Mouse (Mus musculus) embryo, embryonic 9.5 days (tissue): ENCODE results near the gene Pde6c.
A peak's percentile ranks its signal among the peaks of the same experiment; 100 is the strongest.

Experiments used
- DNase-seq: peaks from one replicate; pipeline ENCODE4 v3.0.0-alpha.2; 2017; ENCODE audit errors: extremely low spot score

The Pde6c gene

DNA sequence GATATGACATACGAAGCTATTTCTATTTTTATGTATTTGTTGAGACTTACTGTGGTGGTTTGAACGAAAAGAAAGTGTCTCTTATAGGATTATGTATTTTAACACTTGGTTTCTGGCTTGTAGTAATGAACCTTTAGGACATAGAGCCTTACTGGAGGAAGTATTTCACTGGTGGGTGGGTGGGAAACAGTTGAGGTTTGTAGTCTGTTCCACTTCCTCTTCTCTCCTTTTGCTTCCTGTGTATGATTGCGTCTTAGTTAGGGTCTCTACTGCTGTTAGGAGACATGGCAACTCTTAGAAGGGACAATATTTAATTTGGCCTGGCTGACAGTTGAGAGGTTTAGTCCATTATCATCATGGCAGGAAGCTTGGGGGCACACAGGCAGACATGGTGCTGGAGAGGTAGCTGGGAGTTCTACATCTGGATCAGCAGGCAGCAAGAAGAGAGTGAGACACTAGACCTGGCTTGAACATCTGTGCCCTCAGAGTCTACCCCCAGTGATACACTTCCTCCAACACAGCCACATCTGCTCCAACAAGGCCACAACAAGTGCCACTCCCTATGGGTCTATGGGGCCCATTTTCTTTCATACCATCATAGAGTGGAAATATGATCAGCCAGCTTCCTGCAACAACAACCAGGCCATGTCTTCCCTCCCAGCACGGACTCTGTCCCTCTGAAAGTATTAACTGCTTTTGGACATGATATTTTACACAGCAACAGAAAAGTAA, 11.1 kb downstream of the Pde6c start:
- no peak for DNase-seq

DNA sequence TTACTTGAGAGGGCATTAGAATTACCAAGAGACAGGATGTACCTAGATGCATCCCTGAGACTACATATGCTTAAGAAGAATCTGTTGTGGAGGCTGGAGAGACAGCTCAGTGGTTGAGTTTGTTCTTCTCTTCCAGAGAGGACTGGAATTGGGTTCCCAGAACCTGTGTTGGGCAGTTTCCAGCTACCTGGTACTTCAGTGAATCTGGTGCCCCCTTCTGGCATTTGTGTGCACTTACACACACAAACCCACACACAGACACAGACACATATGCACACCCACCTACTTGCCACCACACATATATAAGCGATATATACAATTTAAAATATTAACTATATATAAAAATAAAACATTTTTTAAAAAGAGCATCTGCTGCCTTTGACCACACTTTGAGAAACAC, 23.7 kb downstream of the Pde6c start:
- DNase-seq, result no peak

DNA sequence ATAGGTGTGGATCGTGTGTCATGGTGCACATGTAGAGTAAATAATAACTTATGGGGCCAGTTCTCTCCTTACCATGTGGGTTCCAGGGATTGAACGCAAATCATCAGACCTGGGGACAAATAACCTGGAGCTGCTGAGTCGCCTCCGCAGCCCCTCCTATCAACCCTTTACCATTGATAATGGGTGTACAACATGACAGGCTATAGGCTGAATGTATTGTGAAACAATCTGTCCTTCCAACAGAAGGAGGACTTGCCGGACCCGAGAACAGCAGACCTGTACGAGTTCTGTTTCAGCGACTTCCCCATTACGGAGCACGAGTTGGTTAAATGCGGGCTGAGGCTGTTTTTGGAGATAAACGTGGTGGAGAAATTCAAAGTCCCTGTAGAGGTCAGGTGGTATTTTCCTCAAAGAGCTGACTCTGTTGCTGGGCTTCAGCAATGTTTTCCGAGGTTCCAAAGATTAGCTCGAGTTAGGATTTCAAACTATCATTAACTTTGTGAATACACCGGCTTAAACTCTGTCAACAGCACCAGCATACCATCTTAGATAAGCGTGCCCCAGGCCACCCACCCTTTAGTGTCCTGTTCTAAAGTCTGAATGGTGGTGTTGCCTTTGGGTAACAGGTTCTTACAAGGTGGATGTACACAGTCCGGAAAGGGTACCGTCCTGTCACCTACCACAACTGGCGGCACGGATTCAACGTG, 29.2 kb downstream of the Pde6c start:
- no peak for DNase-seq

DNA sequence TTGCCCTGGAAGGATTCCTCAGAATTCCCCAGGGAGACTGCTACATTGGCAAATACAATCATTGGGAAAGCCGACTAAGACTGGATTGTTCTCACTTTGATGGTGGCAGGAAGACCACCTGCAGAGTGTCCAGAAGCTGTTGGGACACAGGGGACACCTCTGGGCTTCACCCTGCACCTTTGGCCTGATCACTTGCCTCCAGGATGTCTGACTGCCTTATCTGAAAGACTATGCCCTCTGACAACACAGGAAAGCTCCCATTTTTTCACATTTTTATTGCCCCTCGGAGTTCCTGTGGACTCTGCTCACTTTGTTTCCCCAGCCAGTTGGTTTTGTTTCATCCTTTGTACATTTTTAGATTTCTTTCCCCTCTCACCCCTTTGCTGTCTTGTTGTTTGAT, 32.1 kb downstream of the Pde6c start:
- no peak for DNase-seq

DNA sequence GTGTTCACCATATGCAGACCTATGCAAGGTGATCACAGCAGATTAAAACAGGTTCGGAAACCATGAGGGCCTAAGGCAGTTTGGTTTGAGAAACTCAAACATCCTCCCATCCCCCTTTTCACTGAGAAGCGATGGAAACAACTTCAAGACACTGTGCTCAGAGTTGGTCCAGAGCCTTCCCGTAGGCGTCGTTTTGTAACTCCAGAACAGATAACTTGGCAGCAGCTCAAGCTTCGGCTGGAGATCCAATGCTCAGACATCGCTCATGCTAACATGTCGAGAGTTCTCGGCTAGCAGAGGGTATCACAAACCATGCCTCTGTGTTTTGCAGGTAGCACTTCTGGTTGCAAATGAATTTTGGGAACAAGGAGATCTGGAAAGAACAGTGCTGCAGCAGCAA, 47.1 kb downstream of the Pde6c start:
- no peak for DNase-seq

DNA sequence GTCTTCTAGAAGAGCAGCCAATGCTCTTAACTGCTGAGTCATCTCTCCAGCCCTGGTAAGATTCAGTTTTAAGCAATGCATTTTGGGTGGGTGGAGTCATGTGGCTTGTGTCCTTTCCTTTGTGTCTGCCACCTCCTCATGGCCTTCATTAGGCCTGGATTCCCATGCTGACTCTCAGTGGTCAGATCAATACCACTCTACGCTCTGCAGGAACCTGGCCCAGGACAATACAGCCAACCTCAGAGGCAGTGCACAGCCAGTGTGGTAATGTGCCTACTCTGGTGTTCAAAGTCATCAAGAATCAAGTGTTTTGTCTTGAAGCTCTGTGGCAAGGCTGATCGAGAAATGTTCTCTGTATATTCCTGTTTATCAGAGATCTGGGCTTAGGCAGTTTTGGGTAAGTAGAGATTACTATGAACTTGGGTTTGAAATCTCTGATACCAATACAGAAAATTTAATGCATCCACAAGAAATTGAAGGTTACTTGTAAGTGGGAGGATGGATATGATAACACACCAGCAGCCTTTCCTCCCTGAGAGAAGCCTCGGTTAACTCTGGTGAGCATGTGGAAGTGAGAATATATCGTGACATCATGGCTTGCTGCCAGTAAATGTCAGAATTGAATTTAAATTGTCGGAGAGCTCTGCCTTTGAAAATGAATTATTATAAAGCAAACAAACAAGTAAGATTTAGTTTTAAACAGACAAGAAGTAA, 54.2 kb downstream of the Pde6c start:
- DNase-seq, result no peak

DNA sequence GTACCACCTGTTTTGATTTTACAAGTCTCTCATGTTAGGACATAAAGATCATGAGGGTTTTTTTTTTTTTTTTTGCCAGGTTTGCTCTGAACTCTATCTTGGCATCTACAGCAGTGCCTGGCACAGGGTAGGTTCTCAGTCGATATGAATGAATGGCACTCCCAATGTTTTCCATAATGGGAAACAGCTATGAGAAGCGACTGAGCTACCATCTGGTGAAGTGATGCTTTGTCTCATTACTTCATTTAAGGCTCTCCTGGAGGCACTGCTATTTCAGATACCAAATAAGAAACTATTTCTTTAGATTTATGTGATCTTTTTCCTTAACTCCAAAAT, 54.7 kb downstream of the Pde6c start:
- DNase-seq, result no peak

DNA sequence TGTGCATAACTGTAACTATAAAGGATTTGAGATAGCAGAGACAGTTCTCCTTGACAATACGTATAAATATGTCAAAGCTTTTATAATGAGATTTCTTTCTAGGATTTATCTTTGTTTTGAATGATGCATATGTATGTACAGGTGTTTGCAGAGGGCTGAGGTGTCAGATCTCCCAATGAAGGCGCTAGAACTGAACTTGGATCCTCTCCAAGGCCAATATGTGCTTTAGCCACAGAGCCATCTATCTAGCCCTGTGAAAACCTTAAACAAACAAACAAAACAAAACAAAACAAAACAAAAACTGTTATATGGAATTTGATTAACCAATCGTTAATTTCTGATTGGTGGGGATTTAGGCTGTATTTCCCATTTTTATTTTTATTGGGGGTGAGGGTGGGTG, 58.0 kb downstream of the Pde6c start:
- DNase-seq, result no peak

DNA sequence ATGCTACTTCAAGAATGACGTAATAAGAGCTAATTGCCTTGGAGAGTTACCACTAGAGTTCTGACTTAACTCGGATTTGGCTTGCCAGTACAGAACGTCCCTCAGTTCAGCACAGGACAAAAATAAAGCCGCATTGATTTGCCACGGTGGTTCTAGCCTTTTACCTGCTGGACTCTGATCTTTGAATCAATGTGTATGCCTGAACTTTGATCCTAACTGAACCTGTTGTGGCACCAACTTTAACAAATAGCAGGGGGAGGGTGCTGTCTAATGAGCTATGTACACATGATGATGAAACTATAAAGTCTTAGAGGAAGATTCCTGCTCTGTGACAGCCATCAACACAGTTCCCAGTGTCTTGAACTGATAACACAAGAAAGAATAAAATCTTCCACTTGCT, 58.9 kb downstream of the Pde6c start:
- no peak for DNase-seq

DNA sequence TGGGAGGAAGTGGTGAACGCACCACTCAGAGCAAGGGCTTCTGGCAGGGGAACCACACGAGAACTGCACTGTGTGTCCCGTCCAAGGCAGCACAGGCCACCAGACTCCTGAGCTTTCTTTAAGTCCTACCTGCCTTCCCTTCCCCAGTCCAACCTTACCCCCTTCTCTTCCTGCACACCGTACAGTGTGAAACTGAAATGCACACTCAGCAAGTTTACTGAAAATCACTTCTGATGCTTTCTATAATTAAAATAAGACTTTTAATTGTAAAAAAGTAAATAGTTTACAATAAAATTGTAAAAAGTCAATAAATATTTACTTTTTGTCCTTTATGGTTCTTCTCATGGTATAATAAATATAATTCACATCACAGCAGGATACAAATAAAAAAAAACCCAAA, 62.7 kb downstream of the Pde6c start:
- no peak for DNase-seq

DNA sequence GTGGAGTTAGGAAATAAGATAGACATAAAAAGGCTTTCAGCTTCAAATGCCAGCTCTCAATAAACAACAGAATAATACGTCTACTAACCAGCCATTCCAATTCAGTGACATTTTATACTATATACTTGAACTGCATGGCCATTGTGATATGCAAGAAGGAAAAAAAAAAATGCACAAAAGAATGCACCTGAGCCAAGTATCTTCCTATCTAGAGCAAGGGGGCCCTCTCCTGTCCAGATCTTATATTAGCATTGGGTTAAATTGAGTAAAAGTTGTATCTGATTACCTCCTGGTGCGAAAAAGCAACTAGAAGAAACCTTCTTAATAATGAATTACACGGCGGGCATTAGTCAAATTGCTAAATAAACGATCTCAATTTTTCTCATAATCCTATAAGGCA, 66.2 kb downstream of the Pde6c start:
- DNase-seq, result no peak

DNA sequence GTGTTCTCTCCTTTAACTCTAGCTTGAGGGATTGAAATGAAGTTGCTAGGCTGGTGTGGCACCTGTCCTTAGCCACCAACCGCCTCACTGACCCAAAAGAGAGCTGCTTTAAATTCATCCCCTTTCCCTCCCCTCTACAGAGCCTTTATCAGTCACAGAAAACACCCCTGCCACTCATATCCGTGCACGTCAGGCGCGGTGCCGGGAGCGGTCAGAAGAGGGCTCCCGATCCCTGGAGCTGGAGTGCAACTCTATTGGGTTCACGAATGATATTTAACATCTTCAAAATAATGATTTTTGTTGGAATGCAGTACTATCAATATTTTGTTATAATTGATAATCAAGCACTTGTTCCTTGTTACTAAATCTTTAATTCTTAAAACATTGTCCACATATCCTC, 74.1 kb downstream of the Pde6c start:
- DNase-seq, result peak; percentile 7

DNA sequence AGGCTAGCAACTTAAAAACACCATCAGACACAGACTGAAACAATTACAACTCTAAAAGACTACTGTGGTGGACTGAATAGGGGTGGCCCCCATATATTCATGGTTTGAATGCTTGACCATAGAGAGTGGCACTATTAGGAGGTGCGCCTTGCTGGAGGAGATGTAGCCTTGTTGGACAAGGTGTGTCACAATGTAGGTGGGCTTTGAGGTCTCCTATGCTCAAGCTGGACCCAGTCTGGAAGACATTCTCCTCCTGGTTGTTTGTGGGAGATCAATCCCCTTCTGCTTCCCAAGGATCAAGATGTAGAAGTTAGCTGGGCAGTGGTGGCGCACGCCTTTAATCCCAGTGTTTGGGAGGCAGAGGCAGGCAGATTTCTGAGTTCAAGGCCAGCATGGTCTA, 85.1 kb downstream of the Pde6c start:
- no peak for DNase-seq

DNA sequence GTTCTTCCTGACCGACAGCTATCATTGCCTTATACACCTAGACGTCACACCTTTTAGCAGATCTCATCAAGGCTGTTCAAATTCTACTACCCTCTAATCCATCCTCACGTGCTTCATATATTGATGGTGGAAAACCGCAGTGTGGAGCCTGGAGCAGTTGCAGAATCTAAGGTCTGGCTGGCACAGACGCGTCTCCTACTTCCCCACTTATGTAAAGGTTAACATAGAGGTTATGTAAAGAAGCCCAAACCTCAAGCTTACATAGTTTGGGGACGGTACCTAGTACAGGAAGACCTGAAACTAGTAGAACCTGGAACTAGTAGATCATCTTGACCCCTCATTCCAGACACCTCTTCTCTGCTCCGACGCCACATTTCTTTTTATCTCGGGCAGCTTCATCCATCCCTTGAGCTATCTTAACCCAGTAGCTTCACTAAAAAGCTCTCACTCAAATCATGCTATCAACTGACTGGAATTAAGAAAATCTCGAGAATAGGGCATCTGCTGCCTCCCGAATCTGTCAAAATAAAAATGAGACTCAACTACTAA, 90.8 kb downstream of the Pde6c start:
- DNase-seq, result no peak

DNA sequence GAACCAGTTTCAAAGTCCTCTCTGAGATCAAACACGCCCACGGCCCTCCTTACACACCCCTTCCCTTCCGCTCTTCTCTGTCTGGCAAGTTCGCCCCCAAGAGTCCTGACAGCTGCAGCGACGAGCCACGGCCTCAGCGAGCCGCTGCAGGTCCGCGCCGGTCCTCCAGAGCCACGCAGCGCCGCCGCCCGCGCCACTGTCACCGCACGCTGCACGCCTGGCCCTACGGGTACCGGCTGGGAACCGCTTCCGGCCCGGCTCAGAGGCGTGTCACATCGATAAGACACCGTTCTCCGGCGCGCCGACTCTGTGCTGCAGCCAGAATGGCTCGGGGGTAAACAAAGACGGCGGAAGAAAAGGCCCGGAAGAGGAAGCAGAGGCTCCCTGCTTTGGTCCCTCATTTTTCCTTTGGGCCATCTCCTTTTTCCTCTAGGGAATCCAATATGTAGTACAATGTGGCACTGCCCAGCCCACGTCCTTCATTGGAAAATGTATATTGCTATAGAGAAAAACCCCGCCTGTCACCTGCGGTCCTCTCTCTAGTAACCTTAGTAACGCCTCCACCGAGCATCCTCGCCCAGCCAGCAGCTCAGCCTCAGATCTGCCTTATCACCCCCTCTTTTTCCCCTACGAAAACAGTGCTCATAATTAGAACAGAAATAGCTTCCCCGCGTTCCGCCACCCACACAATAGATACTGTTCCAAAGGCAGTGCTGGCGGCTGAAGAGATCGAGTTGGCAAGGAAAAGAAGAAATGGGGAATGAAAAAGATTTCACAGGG, 91.5 kb downstream of the Pde6c start, which contains the start of gene Fra10ac1:
Fra10ac1 (minus strand) TSS at position 252 of the 780 bp plus-strand sequence.
- DNase-seq, result peak; percentile 94

DNA sequence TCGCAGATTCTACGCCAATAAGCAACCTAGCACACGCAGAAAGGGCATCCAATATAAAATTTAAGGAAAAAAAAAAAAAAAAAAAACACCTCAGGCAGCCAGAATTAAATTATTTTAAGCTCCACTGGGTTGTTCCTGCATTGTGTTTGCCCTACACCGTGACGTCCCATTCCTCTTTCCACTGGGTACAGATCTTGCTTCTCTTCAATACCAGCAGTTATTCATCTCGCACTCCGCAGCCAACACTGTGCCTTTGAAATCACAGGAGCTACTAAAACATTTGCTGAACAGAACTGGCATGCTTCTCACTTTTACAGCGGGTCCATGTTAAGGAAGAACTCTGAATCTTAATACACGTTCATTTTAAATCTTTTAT, 92.1 kb downstream of the Pde6c start:
- no peak for DNase-seq

DNA sequence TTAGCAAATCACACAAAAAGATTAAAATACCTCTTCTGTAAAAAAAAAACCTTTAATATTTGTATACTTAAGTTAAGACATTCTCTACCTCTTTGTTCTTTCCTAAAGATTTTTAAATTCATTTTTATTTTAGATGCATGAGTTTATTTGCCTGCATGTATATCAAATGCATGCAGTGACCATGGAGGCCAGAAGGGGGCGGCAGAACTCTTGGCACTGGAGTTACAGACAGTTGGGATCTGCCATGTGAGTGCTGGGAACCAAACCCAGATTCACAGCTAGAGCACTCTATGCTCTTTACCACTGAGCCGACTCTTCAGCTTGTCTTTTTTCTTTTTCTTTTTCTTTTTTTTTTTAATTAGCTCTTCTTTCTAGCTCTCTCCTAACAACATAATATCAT, 96.1 kb downstream of the Pde6c start:
- no peak for DNase-seq

DNA sequence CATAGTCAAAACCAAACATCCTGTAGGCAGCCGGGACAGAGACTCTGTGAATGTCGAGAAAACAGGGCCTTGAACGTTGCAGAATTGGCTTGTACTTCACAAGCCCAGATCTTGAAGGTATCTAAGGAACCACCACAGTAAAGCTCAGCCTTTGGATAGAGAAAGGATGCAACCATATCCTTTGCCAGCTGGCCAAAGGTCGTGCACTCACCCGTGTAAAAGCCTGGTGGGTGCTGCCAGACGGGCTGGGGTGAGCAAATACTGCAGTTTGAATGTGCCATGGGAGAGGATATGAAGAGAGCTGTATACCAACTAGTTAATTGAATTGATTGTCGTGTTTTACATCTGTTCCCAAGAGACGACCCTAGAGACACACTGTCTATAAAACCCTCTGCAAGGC, 99.5 kb downstream of the Pde6c start:
- DNase-seq, result no peak

DNA sequence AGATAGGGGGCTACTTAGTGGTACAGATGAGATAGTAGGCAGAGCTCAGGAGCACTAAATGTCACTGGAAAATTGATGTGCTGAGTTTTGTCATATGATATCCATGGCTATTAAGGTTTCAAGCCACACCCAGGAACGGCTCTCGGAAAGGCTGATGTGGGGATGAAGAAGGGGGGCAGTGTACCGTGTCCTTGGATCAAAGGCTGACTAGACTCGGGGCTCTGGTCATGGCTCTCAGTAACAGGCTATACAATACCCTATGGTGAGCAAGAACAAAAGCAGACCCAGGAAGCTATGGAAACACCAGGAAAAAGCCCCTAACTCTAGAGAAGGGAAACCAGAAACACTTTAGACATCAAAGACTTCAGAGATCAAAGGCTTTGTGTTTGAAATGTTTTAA, 99.9 kb downstream of the Pde6c start:
- peak; percentile 42 for DNase-seq
